Mouse (Mus musculus) adrenal gland, postnatal 0 days (tissue): ENCODE measurements around the gene Olfr361. TPM values are rescaled to one million over a fixed set of nuclear protein-coding genes. Genes with fewer than 3 reads are reported as not detected.

ENCODE experiments used
- polyA plus RNA-seq: library from polyadenylated mRNA; unstranded; fragments of >200 nt; fragmentation: Nextera tagmentation; extraction: Ambion mirVana; gene quantifications from 2 replicates; pipeline ENCODE4 v1.2.1, GENCODE M21; 2015

Olfr361 gene
- polyA plus RNA-seq: not detected in 2 replicates

GRCm38 (mm10) chr2:37089190-37089589, at the start of gene Olfr361:
Gene Olfr361 (minus strand): TSS chr2:37089290.

GRCm38 (mm10) chr2:37117810-37118209, 28.7 kb upstream of the Olfr361 start, which contains the start of gene Olfr362:
Gene Olfr362 (minus strand): TSS chr2:37117910.

GRCm38 (mm10) chr2:37065446-37065845, 23.6 kb downstream of the Olfr361 start, which contains the start of gene Olfr360:
Gene Olfr360 (plus strand): TSS chr2:37065746.

Other genes starting within 250 kb of the Olfr361 start
- not detected in 2 replicates for gene Olfr350, start 243.0 kb downstream of the Olfr361 start, polyA plus RNA-seq
- not detected in 2 replicates for gene Olfr351, start 226.6 kb downstream of the Olfr361 start, polyA plus RNA-seq
- gene Olfr352, start 220.8 kb downstream of the Olfr361 start, polyA plus RNA-seq: not detected in 2 replicates
- not detected in 2 replicates for gene Olfr353, start 196.4 kb downstream of the Olfr361 start, polyA plus RNA-seq
- gene Olfr354, start 183.6 kb downstream of the Olfr361 start, polyA plus RNA-seq: not detected in 2 replicates
- gene Olfr355, start 160.4 kb downstream of the Olfr361 start, polyA plus RNA-seq: not detected in 2 replicates
- gene Olfr356, start 152.2 kb downstream of the Olfr361 start, polyA plus RNA-seq: not detected in 2 replicates
- not detected in 2 replicates for gene Olfr357, start 95.5 kb downstream of the Olfr361 start, polyA plus RNA-seq
- not detected in 2 replicates for gene Olfr358, start 80.0 kb downstream of the Olfr361 start, polyA plus RNA-seq
- gene Olfr360, start 23.5 kb downstream of the Olfr361 start, polyA plus RNA-seq: not detected in 2 replicates
- not detected in 2 replicates for gene Olfr362, start 28.6 kb upstream of the Olfr361 start, polyA plus RNA-seq
- gene Olfr364-ps1, start 50.0 kb upstream of the Olfr361 start, polyA plus RNA-seq: not detected in 2 replicates
- gene Olfr365, start 98.9 kb upstream of the Olfr361 start, polyA plus RNA-seq: not detected in 2 replicates
- gene Olfr366, start 122.3 kb upstream of the Olfr361 start, polyA plus RNA-seq: not detected in 2 replicates
- gene Olfr368, start 237.2 kb upstream of the Olfr361 start, polyA plus RNA-seq: not detected in 2 replicates